Mouse (Mus musculus) embryonic facial prominence, embryonic 10.5 days (tissue): ENCODE measurements around the gene Mrtfb. TPM values are rescaled to one million over a fixed set of nuclear protein-coding genes. Genes with fewer than 3 reads are reported as not detected.

Experiments used
- DNase-seq: peaks from one replicate; pipeline ENCODE4 v3.0.0-alpha.2; 2017; ENCODE audit warnings: low spot score
- H3K27ac ChIP-seq: fragments of 300-500 bp; sonication (generic); replicated peaks from 2 replicates; pipeline ENCODE4 v1.5.1; 2016; ENCODE audit warnings: mild to moderate bottlenecking
- H3K27me3 ChIP-seq: fragments of 300-500 bp; sonication (generic); replicated peaks from 2 replicates; pipeline ENCODE4 v1.6.1; 2016; ENCODE audit warnings: low read depth, mild to moderate bottlenecking; ENCODE audit not compliant: poor library complexity, severe bottlenecking
- H3K36me3 ChIP-seq: fragments of 300-500 bp; sonication (generic); replicated peaks from 2 replicates; pipeline ENCODE4 v1.6.1; 2016; ENCODE audit warnings: mild to moderate bottlenecking, moderate library complexity
- H3K4me1 ChIP-seq: fragments of 300-500 bp; sonication (generic); 2 replicates; pipeline ENCODE4 v1.6.1; 2016
- H3K4me3 ChIP-seq: fragments of 300-500 bp; sonication (generic); 2 replicates; pipeline ENCODE4 v1.5.1; 2016; ENCODE audit warnings: mild to moderate bottlenecking, moderate library complexity
- H3K9me3 ChIP-seq: fragments of 300-500 bp; sonication (generic); 2 replicates; pipeline ENCODE4 v1.6.1; 2016; ENCODE audit warnings: mild to moderate bottlenecking
- WGBS: fragments of 180-500 bp; shearing (Covaris S2); methylation state at CpG from one replicate; pipeline ENCODE4 v1.1.7; 2016; 5-methylcytosine and 5-hydroxymethylcytosine counted together
- polyA plus RNA-seq: library from polyadenylated mRNA; unstranded; fragments of >200 nt; fragmentation: Nextera tagmentation; extraction: Ambion mirVana; gene quantifications from 2 replicates; pipeline ENCODE4 v1.2.1, GENCODE M21; 2016

The Mrtfb gene
- polyA plus RNA-seq, 1 experiment from 2014 or later: 22.2 TPM

DNA sequence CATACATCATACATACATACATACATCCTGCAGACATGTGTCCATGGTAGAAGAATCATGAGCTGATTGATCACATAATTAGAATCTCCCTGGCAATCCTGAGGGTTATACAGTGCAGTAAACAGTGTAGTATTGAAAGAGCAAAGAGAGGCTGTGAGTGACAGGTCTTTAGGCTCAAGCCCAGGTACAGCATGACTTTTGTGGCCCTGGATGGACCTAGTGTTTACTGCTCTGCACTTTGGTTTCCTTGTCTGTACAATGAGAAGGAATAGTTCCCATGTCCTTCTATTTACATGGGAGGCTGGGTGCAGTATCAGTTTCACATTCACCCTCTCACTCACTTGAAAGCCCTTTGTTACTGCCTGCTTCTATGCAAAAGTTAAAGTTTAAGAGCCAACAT is 103.9 kb downstream of the Mrtfb start:
- H3K4me1 ChIP-seq: peaks cover 35% of the 10 kb centered on the region
- no peak overlapping the region for H3K27ac ChIP-seq

DNA sequence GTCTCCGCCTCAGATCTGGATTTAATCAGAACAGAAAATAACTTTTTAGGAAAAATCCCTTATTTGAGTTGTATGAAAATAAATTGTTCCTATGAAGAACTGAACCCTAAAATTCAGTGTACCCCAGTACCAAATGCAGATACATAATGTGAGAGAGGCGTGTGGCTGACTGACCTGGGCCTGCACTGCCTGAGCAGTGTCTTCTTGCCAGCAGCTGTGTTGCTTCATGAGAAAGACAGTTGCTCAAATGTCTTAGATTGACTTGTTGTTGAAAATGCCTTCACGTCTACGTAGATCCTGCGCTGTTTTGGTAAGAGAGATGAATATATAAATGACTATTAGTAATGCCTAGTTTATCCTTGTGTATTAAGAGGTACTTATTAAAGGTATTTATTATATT is 104.6 kb downstream of the Mrtfb start:
- no peaks in the 10 kb centered on the region for H3K27me3 ChIP-seq

More for the DNA sequence above, 103.9 kb downstream of the Mrtfb start:
- Histone ChIP-seq H3K9me3 (no peaks in the 10 kb centered on the region), H3K36me3 (no peaks in the 10 kb centered on the region), H3K4me3 (no peak overlapping the region), H3K27me3 (no peaks in the 10 kb centered on the region)
- DNase-seq: no peak

DNA sequence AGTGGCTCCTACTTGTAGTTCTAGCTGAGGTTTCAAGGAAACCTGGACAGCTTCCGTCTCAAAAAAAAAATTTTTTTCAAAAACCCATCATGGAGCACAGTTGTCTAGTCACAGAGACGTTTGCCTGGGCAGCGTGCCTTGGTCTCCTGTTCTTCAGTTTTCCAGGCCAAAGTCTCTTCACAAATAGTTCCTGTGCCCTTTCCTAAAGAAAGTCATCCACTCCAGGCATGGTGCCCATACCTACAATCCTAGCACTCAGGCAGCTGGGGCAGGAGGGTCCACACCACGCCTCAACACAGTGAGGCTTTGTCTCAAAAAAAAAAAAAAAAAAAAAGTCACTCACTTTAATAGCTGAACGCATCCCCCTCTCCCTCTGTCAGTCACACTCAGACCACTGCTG is 106.9 kb downstream of the Mrtfb start:
- Histone ChIP-seq H3K4me3 (no peak overlapping the region), H3K4me1 (peaks cover 36% of the 10 kb centered on the region), H3K36me3 (no peaks in the 10 kb centered on the region), H3K27ac (no peak overlapping the region), H3K9me3 (no peaks in the 10 kb centered on the region), H3K27me3 (no peaks in the 10 kb centered on the region)
- 78% methylated on average over 5 of the region's 5 CpGs for WGBS
- DNase-seq: no peak

More for the DNA sequence above, 104.6 kb downstream of the Mrtfb start:
- Histone ChIP-seq H3K36me3 (no peaks in the 10 kb centered on the region), H3K9me3 (no peaks in the 10 kb centered on the region), H3K4me1 (peaks cover 35% of the 10 kb centered on the region), H3K4me3 (no peak overlapping the region), H3K27ac (no peak overlapping the region)
- no peak for DNase-seq
- WGBS: 89% methylated on average over 5 of the region's 5 CpGs

DNA sequence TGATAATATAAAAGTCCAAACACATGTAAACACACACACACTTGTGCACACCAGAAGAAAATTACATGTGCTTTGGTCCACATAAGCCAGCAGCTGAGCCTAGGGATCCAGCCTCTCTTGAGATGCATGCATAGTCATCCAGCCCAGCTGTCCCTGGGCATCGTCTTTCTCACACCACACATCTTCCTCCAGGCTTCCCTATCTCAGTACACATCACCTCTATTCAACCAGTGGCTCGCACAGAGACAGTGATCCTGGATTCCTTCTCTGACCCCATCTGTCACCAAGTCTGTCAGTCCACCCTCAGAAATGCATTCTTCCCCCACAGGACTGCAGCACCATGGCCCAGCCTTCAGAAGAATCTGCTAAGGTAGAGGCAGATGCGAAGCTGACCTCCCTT is 107.9 kb downstream of the Mrtfb start:
- no peak for DNase-seq
- Histone ChIP-seq H3K27ac (no peak overlapping the region), H3K27me3 (no peaks in the 10 kb centered on the region), H3K9me3 (no peaks in the 10 kb centered on the region), H3K4me3 (no peak overlapping the region), H3K36me3 (peaks cover 1% of the 10 kb centered on the region), H3K4me1 (peaks cover 26% of the 10 kb centered on the region)
- 51% methylated on average over 3 of the region's 3 CpGs for WGBS

DNA sequence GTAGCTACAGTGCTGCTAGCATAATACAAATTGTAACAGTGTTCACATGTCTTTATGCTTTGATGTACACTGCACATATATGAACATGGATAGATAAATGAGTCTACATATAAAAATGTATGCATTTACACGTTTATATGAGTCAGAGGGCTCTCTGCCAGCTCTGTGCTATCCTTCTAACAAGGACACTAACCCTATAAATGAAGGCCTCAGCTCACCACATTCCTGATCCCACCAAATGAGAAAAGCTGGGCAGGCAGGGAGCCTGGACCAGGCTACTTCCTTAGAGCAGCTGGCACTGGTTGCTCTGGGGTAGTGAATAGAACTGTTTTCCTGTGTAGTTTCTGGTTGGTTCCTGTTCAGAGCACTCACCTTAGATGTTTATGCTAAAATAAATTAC is 110.0 kb downstream of the Mrtfb start:
- Histone ChIP-seq H3K9me3 (no peaks in the 10 kb centered on the region), H3K4me1 (peaks cover 28% of the 10 kb centered on the region), H3K27me3 (no peaks in the 10 kb centered on the region), H3K36me3 (peaks cover 4% of the 10 kb centered on the region), H3K4me3 (no peak overlapping the region), H3K27ac (no peak overlapping the region)
- no peak for DNase-seq
- 70% methylated on average over 1 of the region's 1 CpGs for WGBS

DNA sequence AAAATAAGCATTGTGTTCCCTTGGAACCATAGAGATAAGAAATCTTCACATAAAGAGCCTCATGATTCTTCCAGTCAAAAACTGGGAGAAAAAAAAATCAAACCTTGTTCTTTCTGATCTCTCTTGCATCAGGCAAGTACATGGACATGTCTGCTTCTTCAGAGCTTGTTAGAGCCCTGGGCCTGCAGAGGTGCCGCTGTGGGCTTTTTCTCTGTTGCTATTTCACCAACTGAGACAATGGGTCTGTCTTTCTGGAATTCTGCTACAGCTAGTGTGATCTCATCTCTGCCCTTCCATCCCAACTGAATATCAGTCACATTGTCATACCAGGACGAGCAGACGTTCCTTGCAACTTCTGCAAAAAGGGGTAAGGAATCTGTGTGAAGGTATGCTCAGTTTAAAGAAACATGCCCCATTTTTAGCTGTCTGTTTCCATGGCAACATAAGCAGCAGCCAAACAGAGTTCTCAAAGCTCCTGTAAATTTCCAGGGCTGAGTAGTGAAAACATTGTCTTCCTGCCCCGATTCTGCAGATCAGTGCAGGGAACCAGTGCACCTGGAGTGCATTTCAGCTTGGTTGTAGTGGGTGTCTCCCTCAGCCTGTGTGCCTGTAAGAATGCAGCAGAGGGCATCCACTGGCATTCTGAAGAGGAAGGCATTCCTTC is 110.7 kb downstream of the Mrtfb start:
- Histone ChIP-seq H3K27me3 (no peaks in the 10 kb centered on the region), H3K4me1 (peaks cover 31% of the 10 kb centered on the region), H3K27ac (no peak overlapping the region), H3K9me3 (no peaks in the 10 kb centered on the region), H3K36me3 (peaks cover 4% of the 10 kb centered on the region), H3K4me3 (no peak overlapping the region)
- 42% methylated on average over 4 of the region's 4 CpGs for WGBS
- peak; percentile 22 for DNase-seq

DNA sequence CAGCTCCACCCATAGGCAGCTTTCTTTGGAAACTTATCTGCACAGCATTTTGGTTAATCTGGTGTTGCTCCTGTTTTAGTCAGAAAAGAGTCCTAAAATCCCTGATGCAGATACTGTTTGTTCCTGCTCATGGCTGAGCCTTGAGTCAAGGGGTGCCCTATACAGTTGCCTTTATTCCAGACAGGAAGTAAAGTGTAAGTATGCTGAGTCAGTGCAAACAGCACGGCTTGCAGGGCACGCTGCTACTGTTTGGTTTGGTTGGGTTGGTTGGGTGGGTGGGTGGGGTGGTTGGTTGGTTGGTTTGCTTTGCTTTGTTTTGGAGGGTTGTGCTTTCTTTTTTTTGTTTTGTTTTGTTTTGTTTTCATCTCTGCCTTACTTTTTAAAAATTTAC is 111.2 kb downstream of the Mrtfb start:
- H3K27ac ChIP-seq: no peak overlapping the region
- H3K36me3 ChIP-seq: peaks cover 4% of the 10 kb centered on the region
- 74% methylated on average over 2 of the region's 2 CpGs for WGBS
- H3K4me3 ChIP-seq: no peak overlapping the region
- no peaks in the 10 kb centered on the region for H3K9me3 ChIP-seq
- peaks cover 33% of the 10 kb centered on the region for H3K4me1 ChIP-seq
- H3K27me3 ChIP-seq: no peaks in the 10 kb centered on the region
- no peak for DNase-seq

- Histone ChIP-seq H3K27me3 (no peaks in the 10 kb centered on the region), H3K36me3 (peaks cover 4% of the 10 kb centered on the region), H3K9me3 (no peaks in the 10 kb centered on the region), H3K27ac (no peak overlapping the region), H3K4me3 (no peak overlapping the region), H3K4me1 (peaks cover 33% of the 10 kb centered on the region)
- WGBS: 91% methylated on average over 1 of the region's 1 CpGs
- DNase-seq: no peak
Observed at GRCm38 (mm10) chr16:13368645-13369044, 112.4 kb downstream of the Mrtfb start.

DNA sequence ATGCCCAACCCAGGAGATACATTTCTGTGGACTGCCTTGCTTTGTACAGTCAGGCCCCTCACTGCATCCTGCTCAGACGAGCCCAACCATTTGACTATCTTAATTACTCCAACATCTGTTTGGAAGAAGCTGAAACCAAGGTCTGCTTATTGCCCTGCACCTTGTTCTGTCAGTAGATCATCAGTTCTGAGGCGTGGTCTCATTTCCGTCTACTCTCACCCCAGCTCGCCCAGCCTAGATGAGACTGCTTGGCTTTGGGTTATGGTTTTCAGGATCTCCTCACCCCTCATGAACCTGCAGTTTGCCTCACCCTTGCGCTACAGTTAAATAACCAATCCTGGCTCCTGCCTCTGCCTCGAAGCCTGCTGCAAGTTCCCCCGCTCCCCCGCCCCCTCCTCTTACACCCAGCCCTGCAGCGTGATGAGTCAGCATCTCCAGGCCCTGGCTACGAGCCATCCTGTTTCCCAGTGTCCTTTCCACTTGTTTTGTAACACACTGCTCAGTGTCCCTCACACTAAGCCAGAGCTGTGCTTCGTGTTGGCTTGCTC is 115.5 kb downstream of the Mrtfb start:
- 25% methylated on average over 11 of the region's 11 CpGs for WGBS
- Histone ChIP-seq H3K4me3 (no peak overlapping the region), H3K27me3 (no peaks in the 10 kb centered on the region), H3K36me3 (peaks cover 4% of the 10 kb centered on the region), H3K4me1 (peaks cover 21% of the 10 kb centered on the region), H3K27ac (no peak overlapping the region), H3K9me3 (no peaks in the 10 kb centered on the region)
- peak; percentile 68 for DNase-seq

DNA sequence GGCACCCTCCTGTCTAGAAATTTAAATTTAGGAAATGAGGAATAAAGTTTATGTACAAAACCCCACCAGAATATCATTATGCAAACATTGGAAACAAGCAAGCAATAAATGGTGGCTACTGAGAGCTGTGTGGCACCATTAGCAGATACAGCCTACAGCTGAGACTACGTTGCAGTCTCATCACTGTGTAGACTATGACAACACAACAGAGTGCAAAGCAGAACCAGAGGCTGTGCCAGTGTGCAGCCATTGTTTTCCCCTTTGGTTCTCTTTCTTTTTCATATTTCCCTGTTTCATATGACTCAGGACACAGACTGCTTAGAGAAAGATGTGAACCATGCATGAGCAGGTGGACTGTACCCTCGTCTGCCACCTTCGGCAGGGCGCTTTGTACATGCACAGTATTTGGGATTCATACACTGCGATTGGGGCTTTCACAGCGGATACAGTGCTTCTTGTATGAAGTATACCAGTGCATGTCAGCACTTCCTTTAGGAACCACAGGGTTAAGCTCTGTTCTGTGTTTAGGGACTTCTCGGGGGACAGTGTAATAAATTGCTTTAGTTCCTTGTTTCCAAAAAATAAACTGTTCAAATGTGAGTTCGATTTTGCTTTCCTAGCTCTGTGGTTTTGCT is 116.7 kb downstream of the Mrtfb start:
- DNase-seq: no peak
- WGBS: 91% methylated on average over 8 of the region's 8 CpGs
- Histone ChIP-seq H3K4me1 (peaks cover 13% of the 10 kb centered on the region), H3K27ac (no peak overlapping the region), H3K36me3 (peaks cover 4% of the 10 kb centered on the region), H3K4me3 (no peak overlapping the region), H3K9me3 (no peaks in the 10 kb centered on the region), H3K27me3 (no peaks in the 10 kb centered on the region)

- no peaks in the 10 kb centered on the region for H3K36me3 ChIP-seq
- peaks cover 1% of the 10 kb centered on the region for H3K4me1 ChIP-seq
- no peaks in the 10 kb centered on the region for H3K27me3 ChIP-seq
- H3K4me3 ChIP-seq: no peak overlapping the region
- 87% methylated on average over 7 of the region's 7 CpGs for WGBS
- H3K27ac ChIP-seq: no peak overlapping the region
- no peak for DNase-seq
- no peaks in the 10 kb centered on the region for H3K9me3 ChIP-seq
Observed at GRCm38 (mm10) chr16:13376947-13377486, 120.7 kb downstream of the Mrtfb start.

- 93% methylated on average over 5 of the region's 5 CpGs for WGBS
Observed at GRCm38 (mm10) chr16:13378157-13378556, 121.9 kb downstream of the Mrtfb start.

GRCm38 (mm10) chr16:13379865-13380264 is 123.6 kb downstream of the Mrtfb start:
- Histone ChIP-seq H3K9me3 (no peaks in the 10 kb centered on the region), H3K4me1 (no peaks in the 10 kb centered on the region), H3K4me3 (no peak overlapping the region), H3K36me3 (peaks cover 11% of the 10 kb centered on the region), H3K27me3 (no peaks in the 10 kb centered on the region), H3K27ac (no peak overlapping the region)
- no peak for DNase-seq
- 89% methylated on average over 2 of the region's 2 CpGs for WGBS

More at GRCm38 (mm10) chr16:13378157-13378556, 121.9 kb downstream of the Mrtfb start:
- H3K4me3 ChIP-seq: no peak overlapping the region
- no peak overlapping the region for H3K27ac ChIP-seq
- no peaks in the 10 kb centered on the region for H3K4me1 ChIP-seq
- DNase-seq: no peak
- H3K36me3 ChIP-seq: no peaks in the 10 kb centered on the region
- H3K9me3 ChIP-seq: no peaks in the 10 kb centered on the region
- H3K27me3 ChIP-seq: no peaks in the 10 kb centered on the region
